Mouse (Mus musculus) cerebellum, postnatal 14 days (tissue): ENCODE measurements around the gene Apoa4.

Experiments used
- DNase-seq, 2 experiments: peaks; one replicate each; pipeline ENCODE4 v3.0.0; 2021; ENCODE audit warnings: mixed read lengths in 2 of 2

The Apoa4 gene

DNA sequence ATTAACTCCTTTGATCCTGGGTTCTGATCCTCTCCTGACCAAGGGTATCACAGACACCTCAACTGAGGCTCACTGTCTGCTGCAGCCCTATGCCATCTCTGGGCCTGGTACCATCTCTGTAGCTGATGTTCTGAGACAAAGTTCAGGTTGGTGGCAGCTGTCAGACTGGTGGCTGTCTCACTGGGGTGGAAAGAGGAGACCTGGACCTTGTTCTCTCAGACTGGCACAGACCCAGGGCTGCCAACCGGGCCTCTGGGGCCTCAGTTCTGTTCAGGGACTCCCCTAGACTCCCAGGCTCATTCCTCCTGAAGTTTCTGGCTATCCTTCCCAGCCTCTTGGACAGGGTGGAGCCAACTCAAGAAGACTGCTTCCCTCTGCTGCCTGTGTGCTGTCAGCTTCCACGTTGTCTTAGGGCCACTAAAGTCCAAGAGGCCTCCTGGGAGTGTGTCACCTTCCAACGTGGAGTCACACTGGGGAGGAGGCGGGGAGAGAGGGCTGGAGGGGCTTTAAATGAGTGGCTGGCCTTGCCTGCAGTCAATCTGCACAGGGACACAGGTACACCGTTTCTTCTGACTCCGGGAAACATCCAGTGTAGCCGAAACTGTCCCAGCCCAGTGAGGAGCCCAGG lies at the start of gene Apoa4:
Apoa4 (plus strand) TSS at position 171 of the 628 bp plus-strand sequence.
- DNase-seq, result no peak

DNA sequence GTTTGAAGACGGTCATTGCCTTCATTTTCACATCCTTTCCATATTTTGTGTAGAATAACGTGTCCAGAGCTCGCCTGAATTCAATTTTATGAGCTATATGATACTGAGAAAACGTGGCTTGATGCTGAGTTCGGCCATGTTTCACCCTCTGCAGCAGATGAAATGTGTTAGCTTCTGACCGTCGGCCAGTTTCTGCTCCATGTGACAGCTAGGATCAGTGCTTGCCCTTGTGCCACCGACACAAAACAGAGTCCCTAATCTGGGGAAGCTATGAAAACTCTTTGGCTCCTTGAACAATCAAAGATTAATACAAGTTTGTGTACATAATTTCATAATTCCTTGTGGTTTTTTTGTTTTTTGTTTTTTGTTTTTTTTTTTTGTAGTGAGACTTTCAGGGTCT lies 49.3 kb upstream of the Apoa4 start:
- no peak for DNase-seq

DNA sequence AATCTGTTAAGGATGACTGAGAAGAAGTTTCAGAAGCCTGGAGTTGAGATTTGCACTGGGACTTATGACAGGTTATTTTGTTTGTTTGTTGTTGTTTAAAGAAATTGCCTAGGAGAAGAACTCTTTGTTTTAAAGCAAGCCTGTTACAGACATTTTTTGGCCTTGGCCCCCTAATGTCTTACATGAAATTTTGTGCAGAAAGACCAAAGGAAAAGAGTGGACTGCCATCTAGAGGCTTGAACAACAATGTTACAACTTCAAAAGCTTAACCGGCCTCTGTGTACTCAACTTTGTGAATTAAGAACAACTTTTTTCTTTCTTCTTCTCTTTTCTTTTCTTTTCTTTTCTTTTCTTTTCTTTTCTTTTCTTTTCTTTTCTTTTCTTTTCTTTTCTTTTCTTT lies 48.9 kb upstream of the Apoa4 start:
- peak; percentile 47 to 55 for DNase-seq

DNA sequence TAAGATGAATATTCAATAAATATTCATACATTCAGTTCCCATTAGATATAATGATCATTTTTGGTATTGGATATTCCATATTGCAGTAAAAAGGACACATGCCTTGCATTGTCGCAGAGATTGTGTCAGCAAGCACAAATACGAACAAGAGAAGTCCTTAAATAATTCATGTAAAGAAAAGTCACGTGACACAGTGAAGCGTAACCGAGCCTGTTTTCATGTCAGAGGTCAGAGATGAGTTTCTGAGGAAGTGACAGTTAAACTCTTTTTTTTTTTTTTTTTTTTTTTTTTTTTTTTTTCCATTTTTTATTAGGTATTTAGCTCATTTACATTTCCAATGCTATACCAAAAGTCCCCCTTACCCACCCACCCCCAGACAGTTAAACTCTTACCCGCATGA lies 47.9 kb upstream of the Apoa4 start:
- no peak for DNase-seq

DNA sequence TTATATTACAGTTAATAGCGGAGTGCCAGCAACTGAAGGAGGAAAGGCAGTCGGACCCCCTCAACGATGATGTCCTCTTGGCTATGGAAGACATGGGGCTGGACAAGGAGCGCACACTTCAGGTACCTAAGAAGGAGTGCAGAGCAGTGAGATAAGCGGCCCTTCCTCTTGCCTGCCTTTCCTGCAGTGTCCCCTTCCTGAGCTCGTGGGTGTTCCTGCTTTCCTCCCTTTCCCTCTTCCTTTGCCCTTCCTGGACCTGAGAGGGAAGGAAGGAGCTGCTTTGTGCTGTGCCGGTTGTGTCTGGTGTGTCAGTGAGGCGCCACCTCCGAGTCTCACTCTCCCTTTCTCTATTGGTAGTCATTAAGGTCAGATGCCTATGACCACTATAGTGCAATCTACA lies 45.7 kb upstream of the Apoa4 start:
- no peak for DNase-seq

DNA sequence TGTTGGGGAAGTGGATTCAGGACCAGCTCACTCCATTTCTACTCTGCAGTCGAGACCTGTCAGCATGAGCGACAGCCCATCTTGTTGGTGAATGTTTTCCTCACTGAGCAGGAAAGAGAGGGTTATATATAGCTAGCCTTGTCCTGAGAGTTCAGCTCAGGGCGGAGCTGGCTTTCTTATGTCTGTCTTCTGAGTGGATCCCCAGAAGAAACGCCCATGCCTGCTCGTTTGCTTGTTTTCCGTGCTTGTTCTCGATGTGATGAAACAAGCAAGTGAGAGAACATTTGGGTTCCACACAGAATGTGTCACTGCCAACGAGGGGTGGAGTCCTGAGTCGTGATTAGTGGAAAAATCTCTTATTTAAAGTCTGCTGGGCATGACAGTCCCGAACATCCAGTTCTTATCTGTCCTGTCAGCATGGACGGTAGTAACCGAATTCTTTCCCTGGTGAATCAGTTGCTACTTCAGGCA lies 43.8 kb upstream of the Apoa4 start:
- DNase-seq, result no peak

DNA sequence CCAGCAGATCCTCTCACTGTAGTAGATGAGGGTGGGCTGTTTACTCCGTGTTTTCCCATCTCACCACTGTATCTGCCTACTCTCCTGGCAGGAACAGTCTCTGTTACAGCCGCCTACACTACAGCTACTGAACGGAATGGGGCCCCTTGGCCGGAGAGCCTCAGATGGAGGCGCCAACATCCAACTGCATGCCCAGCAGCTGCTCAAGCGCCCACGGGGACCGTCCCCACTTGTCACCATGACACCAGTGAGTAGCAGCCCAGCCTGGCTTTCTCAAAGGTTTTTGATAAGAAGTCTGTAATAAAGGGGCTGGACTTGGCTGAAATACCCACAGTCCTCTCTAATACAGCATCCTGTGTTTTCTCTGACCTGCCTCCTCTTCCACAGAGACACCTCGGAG lies 42.0 kb upstream of the Apoa4 start:
- DNase-seq, result no peak

DNA sequence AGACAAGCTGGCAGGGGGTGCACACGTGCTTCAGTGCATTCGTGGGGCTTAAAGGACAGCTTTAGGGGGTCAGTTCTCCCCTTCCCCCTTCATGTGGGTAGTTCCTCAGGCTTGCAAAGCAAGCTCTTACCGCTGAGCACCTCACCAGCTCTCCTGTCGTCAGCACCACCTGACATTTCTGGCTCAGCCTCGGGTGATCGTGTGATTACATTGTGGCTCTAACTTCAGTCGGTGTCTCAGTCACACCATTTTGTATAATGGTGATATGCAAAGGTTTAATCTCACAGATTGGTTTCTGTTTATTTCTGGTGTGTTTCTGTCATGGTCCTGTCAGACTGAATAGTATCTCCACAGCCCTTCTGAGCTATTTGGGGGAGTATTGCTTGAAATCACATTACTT lies 41.6 kb upstream of the Apoa4 start:
- DNase-seq, result no peak

DNA sequence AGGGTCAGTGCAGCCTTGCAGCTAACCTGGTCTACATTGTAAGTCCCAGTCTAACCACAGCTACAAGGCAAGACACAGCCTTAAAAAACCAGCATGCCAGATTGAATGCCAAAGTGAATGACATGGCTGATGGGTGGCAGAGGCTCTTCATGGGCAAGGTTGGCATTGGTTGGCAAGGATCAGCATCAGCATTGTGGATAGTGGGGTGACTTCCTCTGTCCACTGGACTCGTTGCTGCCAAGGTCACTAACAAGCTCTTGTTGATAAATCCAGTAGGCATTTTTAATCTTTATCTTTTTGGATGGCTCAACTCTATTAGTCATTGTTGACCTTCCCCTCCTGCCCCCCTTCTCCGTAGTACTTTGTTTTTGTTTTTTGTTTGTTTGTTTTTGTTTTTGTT lies 40.9 kb upstream of the Apoa4 start:
- DNase-seq, result no peak

DNA sequence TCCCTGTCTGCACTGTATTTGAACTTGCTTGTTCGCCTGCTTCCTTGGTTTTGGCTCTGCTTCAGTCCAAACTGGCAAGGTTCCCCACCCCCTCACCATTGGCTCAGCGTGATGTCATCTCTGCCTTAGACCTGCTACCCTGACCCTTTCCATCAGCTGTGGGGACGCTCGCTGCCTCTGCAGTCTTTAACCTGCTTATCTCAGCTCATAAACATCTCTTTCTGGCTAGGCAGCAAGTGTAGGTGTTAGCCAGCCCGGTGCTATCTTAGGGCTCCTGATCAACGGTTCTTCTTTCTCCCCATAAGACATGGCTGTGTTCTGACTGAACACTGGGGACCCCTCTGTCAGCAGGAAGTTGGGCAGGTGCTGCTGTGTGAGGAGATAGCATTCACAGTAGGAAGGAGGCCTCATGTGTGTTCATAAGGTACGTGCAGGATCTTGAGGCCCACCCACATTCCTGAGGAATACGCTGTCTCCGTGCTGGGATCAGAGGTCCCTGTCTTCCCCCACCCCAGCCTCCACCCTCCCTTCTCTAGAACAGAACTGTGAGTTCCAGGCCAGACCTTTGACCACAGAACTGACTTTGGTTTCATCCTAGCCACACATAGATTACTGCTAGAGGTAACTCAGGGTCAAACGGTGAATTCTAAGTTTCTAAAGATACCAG lies 33.5 kb upstream of the Apoa4 start:
- DNase-seq, result peak in 1 of 2 experiments; percentile 31

DNA sequence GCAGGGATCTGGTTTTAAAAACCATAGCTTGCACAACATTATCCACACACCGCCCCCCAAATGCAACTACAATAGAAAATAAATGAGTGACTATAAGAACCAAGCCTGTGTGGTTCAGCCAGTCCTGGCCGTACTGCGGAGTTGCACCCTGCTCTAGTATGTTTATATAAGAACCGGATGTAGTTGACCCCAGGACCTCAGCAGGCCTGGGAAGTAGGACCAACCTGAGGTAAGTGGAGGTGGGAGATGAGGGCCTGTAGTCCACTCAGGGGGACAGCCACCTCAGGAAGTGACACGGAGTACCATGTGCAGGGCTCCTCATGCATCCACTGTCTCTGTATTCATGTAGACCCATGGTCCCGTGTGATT lies 33.0 kb upstream of the Apoa4 start:
- DNase-seq, result no peak

DNA sequence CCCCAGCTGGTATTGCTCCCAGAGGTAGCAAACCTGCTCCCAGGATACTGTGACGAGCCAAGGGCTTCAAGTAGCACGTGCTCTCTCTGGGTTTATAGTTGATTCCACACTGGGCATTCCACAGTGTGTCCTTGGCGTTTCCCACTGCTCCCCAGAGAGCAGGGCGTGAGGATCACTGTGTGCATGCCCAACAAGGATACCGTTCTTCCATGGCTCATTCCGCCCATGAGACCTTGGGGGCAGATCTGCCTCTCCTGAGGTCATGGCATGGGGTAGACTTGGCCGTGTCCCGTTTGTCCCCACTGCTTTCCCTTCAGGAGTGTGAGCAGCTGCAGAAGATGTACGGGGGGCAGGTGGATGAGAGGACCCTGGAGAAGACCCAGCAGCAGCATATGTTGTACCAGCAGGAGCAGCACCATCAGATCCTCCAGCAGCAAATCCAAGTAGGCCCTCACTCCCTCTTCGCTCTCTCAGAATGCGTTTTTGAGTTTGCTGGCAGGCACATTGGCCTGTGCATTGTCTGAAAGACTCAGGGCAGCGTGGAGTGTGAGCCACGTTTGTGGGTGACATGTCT lies 32.0 kb upstream of the Apoa4 start:
- DNase-seq, result peak in 1 of 2 experiments; percentile 36

DNA sequence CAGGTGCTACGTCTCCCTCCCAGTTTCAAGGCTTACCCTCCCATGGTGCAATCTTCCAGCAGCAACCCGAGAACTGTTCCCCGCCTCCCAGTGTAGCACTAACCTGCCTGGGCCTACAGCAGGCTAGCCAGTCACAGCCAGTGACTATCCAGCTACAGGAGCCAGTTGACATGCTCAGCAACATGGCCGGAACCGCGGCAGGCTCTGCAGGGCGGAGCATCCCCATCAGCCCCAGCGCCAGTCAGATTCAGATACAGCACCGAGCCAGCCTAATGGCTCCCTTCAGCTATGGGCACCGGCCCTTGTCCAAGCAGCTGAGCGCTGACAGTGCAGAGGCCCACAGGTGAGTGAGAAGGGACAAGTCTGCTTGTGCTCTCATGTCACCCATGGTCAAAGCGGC lies 30.0 kb upstream of the Apoa4 start:
- DNase-seq, result no peak

DNA sequence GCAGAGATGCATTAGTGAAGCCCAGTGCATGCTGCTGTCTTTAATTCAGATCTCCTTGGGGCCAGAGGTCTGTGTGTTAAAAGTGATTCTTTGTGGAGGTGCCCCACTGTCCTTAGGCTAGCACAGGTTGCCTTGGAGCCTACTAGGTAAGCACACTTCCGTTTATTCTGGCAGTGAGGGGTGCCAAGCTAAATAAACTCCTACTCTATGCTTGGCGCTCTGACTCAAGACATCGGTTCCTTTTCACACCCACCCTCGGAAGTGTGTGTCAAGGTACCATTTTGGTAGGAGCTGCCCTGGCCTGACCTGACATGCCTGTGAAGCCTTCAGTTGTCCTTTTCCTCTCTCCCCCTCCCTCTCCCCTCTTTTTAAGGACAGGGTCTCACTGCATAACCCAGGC lies 26.2 kb upstream of the Apoa4 start:
- DNase-seq, result no peak

DNA sequence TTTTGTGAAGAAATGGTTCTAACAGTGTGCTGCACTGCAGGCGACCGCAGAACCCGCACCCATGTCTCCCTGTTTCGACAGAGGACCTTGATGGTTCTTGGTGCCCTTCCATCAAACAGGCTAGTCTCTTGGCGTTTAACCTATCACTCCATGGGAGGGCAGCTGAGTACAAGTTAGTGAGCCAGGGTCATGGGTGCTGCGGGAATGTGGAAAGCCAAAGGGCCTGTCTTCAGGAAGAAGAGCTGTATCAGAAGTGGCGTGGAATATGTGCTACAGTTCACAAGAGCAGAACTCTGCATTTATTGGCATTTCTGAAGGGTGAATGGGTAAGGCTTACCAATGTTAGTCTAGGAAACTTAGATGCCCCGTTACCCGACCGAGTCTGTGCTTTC lies 25.6 kb upstream of the Apoa4 start:
- DNase-seq, result peak in 1 of 2 experiments; percentile 20

DNA sequence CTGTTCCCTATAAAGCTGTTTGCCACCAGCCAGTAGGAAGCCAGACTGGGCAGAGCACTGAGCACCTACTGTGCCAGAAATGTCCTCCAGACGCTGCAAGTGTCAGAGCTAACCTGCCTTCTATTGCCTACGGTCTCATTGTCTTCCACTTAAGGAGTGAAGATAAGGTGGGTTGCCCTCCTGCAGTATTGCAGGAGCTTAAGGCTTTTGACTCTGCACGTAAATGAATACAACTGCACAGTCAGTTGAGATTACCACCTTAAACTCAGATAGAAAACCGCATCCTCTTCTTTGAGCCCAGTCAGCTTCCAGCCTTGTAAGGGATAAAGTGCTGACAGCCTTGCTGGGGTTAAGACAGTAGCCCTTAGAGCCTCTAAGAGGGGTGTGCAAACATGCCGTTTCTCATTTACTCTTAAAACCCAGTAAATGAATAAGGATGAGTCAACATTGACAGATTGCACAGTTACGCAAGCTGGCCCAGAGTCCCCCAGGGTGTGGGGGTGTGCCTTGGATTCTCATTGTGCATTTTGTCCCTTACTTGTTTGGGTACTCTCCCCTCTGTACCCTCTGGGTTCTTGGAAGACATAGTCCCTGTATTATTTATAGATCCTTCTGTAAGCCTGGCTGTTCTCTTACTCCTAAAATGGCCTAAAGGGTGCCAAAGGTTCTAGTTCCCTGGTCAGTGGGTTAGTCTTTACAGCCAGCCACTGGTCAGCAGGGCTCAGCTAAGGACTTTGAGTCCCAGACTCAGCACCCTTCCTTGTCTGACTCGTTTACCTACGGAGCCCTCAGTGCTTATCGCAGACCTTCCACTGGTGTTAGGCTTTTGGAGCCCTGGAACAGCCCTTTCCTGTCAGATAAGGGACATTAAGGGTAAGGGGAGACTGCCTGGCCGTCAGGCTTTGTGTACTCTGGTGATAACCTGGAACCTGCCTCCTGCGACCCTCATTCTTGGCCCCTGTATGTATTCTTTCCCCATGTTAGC lies 24.9 kb upstream of the Apoa4 start:
- peak; percentile 40 to 60 for DNase-seq

DNA sequence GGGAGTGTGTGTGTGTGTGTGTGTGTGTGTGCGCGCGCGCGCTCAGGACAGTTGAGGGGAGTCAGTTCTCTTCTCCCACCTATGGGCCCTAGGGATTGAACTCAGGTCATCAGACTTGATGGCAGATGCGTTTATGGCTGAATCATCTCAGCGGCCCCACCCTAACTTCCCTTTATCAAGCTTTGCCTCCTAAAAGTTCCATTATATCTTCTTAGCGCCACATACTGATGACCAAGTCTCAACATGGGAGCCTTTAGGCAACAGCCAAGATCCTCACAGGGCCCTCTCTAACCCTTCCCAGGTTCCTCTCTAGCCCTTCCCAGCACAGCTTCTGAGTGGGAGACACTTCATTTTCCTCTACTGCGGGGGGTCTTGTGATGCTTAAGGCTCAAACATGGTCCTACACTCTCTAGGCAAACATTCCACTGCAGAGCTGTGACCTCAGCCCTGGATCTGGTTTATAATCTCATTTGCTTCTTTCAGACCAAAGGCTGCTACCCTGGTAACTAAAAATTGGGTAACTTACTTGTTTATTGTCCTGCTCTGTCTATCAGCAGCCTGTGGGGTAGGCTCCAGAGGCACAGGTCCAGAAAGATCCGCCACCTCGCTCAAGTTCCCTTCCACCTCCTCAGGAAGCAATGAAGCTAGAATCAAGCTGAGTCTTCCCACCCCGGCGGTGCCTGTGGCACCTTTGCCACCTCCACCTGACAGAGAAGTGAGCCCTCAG lies 23.6 kb upstream of the Apoa4 start:
- no peak for DNase-seq

DNA sequence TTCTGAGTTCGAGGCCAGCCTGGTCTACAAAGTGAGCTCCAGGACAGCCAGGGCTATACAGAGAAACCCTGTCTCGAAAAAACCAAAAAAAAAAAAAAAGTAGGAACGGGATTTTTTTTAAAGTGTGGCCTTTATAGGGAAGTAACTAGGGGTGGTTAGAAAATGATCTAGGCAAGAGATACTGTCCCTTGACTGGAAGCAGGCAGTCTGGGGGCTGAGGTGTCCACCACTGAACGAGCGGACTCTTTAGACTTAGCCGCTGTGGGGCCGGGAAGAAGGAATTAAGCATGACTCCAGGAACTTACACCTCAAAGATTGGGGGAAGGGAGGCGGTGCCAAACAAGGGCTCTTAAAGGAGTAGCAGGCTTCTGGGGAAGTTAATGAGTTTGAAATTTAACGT lies 22.3 kb upstream of the Apoa4 start:
- DNase-seq, result no peak

DNA sequence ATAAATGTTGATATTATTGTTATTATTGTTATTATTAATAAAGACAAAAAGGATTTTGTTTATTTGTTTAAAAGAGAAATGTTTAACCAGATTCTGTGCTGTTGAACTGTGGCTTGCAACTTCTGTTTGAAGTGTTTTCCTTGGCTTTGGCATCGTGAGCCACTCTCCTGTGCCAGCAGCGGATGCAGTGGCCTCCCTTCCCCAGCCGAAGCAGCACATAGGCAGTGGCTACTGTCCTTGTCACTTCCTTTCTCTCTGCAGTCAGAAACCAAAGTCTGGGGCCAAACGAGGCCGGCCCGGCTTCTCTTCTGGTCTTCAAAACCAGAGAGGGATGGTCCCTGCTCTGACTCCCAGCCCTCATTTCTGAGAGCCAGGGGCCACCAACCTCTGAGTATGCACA lies 17.4 kb upstream of the Apoa4 start:
- DNase-seq, result no peak

DNA sequence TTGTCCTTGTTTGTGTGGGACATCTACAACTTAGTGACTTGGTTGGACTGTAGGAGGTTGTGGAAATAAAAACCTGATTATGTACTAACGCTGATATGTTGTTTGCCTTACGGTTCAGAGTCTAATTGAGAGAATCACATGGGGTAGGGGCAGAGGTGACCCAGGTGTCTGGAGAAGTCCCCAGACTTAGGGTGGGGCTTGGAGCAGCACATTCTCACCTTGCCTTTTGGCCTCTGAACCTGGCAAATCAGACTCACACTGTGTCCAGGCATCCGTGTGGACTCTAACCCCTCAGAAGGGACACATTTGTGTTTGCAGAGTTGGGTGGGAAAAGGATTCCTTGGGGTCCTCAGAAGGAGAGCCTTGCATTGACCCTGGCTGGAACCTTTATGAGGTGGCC lies 16.4 kb upstream of the Apoa4 start:
- DNase-seq, result no peak

DNA sequence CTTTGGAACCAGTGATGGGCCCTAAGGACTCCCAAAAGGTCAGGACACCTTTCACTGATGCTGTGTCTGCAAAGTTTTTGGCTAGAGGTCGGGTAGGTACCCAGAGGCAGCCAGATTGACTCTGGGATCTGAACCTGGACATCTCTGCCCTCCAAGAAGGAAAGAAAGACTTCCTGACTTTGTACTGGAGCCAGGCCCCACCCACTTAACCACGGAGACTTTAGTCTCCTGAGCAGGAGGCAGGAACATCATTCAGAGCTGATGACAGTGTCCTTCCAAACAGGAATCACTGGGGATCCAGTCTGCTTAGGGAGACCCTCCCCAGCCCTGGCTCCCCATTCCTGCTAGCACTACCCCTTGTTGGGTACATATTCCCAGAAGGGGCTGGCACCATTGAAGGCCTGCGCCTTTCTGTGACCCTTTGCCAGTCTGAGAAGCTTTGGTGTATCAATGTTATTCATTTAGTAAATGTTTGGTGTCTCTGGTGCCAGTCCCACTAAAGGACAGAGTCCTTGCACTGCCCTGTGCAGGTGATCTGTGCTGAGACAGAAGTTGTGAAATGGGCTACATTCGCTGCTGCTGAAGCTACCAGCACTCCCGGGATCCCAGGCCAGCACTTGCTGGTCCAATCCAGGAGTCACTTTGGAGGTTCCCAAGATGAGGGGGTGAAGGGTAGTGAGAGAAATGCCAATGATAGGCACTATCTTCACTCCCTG lies 15.4 kb upstream of the Apoa4 start:
- DNase-seq, result no peak

DNA sequence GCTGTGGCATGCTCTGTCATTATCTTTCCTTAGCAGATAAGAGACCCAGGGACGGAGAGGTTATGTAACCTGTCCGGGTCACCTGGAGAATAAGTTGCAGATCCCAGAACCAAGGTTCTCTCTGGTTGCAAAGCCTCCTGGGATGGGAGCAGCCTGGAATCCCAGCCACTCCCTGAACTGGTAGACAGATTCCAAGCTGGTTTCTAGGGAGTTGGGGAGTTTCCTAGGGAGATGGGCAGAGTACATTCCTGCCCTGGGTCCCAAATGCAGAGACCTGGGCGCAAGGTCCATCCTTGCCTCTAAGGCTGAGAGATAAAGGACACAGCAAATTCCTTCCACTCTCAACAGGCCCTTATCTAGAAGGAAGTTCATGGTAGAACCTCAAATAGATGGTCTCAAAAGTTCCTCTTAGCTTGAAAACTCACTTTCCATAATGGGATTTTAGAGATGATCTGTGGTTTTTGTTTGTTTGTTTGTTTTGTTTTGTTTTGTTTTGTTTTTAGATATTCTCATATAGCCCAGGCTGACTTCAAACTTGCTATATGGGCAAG lies 13.4 kb upstream of the Apoa4 start:
- no peak for DNase-seq
